Mouse (Mus musculus): ENCODE measurements at regions not wholly inside any gene's neighbourhood (a gene's known extent, or its start where the extent isn't known, plus 50 kb on each side); places are given as distances from the start of the nearest gene placed in this dataset.

- no peaks in the 10 kb centered on the region for H3K4me1 ChIP-seq (ENCODE audit: insufficient read depth, low read depth, low read length)
- H3K4me2 ChIP-seq (replicated peaks; ENCODE audit: low read depth, low read length) = no peak overlapping the region
- no peaks in the 10 kb centered on the region for H3K27me3 ChIP-seq (replicated peaks; ENCODE audit: insufficient read depth, low read length)
- H3K9ac ChIP-seq (replicated peaks; ENCODE audit: low read depth) = no peak overlapping the region
- DNase-seq (ENCODE audit: low spot score) = peak; percentile 10
- no peak for TF ChIP-seq EP300 (IDR thresholded peaks at IDR 0.05)
- TF ChIP-seq CTCF (IDR thresholded peaks at IDR 0.05) = peak; percentile 65
- WGBS = 51% methylated on average over 8 of the region's 8 CpGs
- H3K27ac ChIP-seq (ENCODE audit: low read length) = no peak overlapping the region
- no peak overlapping the region for H3K4me3 ChIP-seq (ENCODE audit: low read depth, low read length)
- no peaks in the 10 kb centered on the region for H3K36me3 ChIP-seq (ENCODE audit: insufficient read depth, low read length)
- no peaks in the 10 kb centered on the region for H3K9me3 ChIP-seq (ENCODE audit: low read length)
- no peak; the same call in 1 of the 2 replicates for ATAC-seq
Measured at GRCm38 (mm10) chr13:71248261-71249031, 406.8 kb upstream of the Adamts16 start.

DNA sequence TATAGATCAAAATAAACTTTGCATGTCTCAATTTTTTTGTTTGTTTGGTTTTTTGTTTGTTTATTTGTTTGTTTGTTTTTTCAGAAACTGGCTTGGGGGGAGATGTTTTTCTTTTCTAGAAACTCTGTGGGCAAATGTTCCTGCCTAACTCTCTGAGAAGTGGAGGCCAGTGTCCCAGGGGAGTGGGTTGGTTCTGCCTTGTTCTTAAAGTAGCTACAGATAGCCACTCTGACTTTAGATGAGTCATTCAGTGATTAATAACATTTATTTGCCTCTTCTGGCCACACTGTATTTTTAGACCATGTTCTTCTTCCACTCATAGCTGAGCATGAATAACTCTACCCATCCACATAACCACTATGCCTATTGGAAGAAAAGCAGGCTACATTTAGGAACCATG, 405.6 kb upstream of the Adamts16 start:
- Histone ChIP-seq H3K27ac (ENCODE audit: low read length) (no peak overlapping the region), H3K4me2 (replicated peaks; ENCODE audit: low read depth, low read length) (no peak overlapping the region), H3K27me3 (replicated peaks; ENCODE audit: insufficient read depth, low read length) (no peaks in the 10 kb centered on the region), H3K4me3 (ENCODE audit: low read depth, low read length) (no peak overlapping the region), H3K9ac (replicated peaks; ENCODE audit: low read depth) (no peak overlapping the region), H3K4me1 (ENCODE audit: insufficient read depth, low read depth, low read length) (no peaks in the 10 kb centered on the region), H3K36me3 (ENCODE audit: insufficient read depth, low read length) (no peaks in the 10 kb centered on the region), H3K9me3 (ENCODE audit: low read length) (no peaks in the 10 kb centered on the region)
- ATAC-seq = no peak
- TF ChIP-seq CTCF (IDR thresholded peaks at IDR 0.05) (no peak), EP300 (IDR thresholded peaks at IDR 0.05) (no peak)
- no peak for DNase-seq (ENCODE audit: low spot score)

GRCm38 (mm10) chr13:71245326-71245725, 403.7 kb upstream of the Adamts16 start:
- Histone ChIP-seq H3K36me3 (ENCODE audit: insufficient read depth, low read length) (no peaks in the 10 kb centered on the region), H3K27ac (ENCODE audit: low read length) (no peak overlapping the region), H3K4me3 (ENCODE audit: low read depth, low read length) (no peak overlapping the region), H3K9ac (replicated peaks; ENCODE audit: low read depth) (no peak overlapping the region), H3K4me2 (replicated peaks; ENCODE audit: low read depth, low read length) (no peak overlapping the region), H3K4me1 (ENCODE audit: insufficient read depth, low read depth, low read length) (no peaks in the 10 kb centered on the region), H3K9me3 (ENCODE audit: low read length) (no peaks in the 10 kb centered on the region), H3K27me3 (replicated peaks; ENCODE audit: insufficient read depth, low read length) (no peaks in the 10 kb centered on the region)
- no peak for DNase-seq (ENCODE audit: low spot score)
- no peak for ATAC-seq
- TF ChIP-seq EP300 (IDR thresholded peaks at IDR 0.05) (no peak), CTCF (IDR thresholded peaks at IDR 0.05) (no peak)
- 70% methylated on average over 4 of the region's 4 CpGs for WGBS

DNA sequence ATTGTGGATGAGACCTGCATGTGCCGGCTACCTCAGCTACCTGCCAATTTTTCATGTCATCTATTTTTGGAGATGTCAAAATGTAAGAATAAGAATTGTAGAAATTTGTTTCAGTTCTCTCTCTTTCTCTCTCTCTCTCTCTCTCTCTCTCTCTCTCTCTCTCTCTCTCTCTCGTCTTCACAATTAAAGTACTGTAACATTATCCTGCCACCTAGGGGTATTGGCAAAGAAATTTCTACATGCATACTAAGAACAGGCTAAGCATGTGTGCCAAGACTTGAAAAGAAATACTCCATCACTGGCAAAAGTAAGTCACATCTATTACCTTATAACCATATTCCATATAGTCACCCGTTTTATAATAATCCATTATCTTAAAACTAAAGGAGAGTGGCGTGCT, 398.2 kb upstream of the Adamts16 start:
- 69% methylated on average over 4 of the region's 4 CpGs for WGBS
- ATAC-seq (no peak), DNase-seq (ENCODE audit: low spot score) (no peak)
- Histone ChIP-seq H3K9me3 (ENCODE audit: low read length) (no peaks in the 10 kb centered on the region), H3K4me3 (ENCODE audit: low read depth, low read length) (no peak overlapping the region), H3K9ac (replicated peaks; ENCODE audit: low read depth) (no peak overlapping the region), H3K4me1 (ENCODE audit: insufficient read depth, low read depth, low read length) (no peaks in the 10 kb centered on the region), H3K27me3 (replicated peaks; ENCODE audit: insufficient read depth, low read length) (no peaks in the 10 kb centered on the region), H3K4me2 (replicated peaks; ENCODE audit: low read depth, low read length) (no peak overlapping the region), H3K36me3 (ENCODE audit: insufficient read depth, low read length) (no peaks in the 10 kb centered on the region), H3K27ac (ENCODE audit: low read length) (no peak overlapping the region)
- TF ChIP-seq EP300 (IDR thresholded peaks at IDR 0.05) (no peak), CTCF (IDR thresholded peaks at IDR 0.05) (no peak)

- TF ChIP-seq CTCF (IDR thresholded peaks at IDR 0.05) (no peak), EP300 (IDR thresholded peaks at IDR 0.05) (no peak)
- Histone ChIP-seq H3K27ac (ENCODE audit: low read length) (no peak overlapping the region), H3K9me3 (ENCODE audit: low read length) (no peaks in the 10 kb centered on the region), H3K4me3 (ENCODE audit: low read depth, low read length) (no peak overlapping the region), H3K4me1 (ENCODE audit: insufficient read depth, low read depth, low read length) (no peaks in the 10 kb centered on the region), H3K9ac (replicated peaks; ENCODE audit: low read depth) (no peak overlapping the region), H3K27me3 (replicated peaks; ENCODE audit: insufficient read depth, low read length) (no peaks in the 10 kb centered on the region), H3K4me2 (replicated peaks; ENCODE audit: low read depth, low read length) (no peak overlapping the region), H3K36me3 (ENCODE audit: insufficient read depth, low read length) (no peaks in the 10 kb centered on the region)
- no peak for ATAC-seq
- WGBS = 83% methylated on average over 4 of the region's 4 CpGs
- DNase-seq (ENCODE audit: low spot score) = no peak
Measured at GRCm38 (mm10) chr13:71235338-71235737, 393.7 kb upstream of the Adamts16 start.

- Histone ChIP-seq H3K4me2 (replicated peaks; ENCODE audit: low read depth, low read length) (no peak overlapping the region), H3K4me3 (ENCODE audit: low read depth, low read length) (no peak overlapping the region), H3K9me3 (ENCODE audit: low read length) (no peaks in the 10 kb centered on the region), H3K4me1 (ENCODE audit: insufficient read depth, low read depth, low read length) (no peaks in the 10 kb centered on the region), H3K27me3 (replicated peaks; ENCODE audit: insufficient read depth, low read length) (no peaks in the 10 kb centered on the region), H3K36me3 (ENCODE audit: insufficient read depth, low read length) (no peaks in the 10 kb centered on the region), H3K27ac (ENCODE audit: low read length) (no peak overlapping the region), H3K9ac (replicated peaks; ENCODE audit: low read depth) (no peak overlapping the region)
- DNase-seq (ENCODE audit: low spot score) = no peak
- whole genome bisulfite sequencing = 55% methylated on average over 5 of the region's 5 CpGs
- no peak for ATAC-seq
- TF ChIP-seq CTCF (IDR thresholded peaks at IDR 0.05) (no peak), EP300 (IDR thresholded peaks at IDR 0.05) (no peak)
Measured at GRCm38 (mm10) chr13:71231182-71231581, 389.6 kb upstream of the Adamts16 start.
